Mouse (Mus musculus): Measurements from ENCODE around the gene Slc16a1. TPM values are rescaled to one million over a fixed set of nuclear protein-coding genes. Genes with fewer than 3 reads are reported as not detected.
A peak's percentile ranks its signal among the peaks of the same experiment; 100 is the strongest.
"Not testable (repeated sequence)": the region's sequence is repeated elsewhere in the genome, so short reads cannot be mapped to it uniquely, and the experiment has no call there.

Gene Slc16a1
- polyA plus RNA-seq, 1 experiment from 2014 or later = 31.9 TPM

GRCm38 (mm10) chr3:104667451-104667850 lies 29.0 kb downstream of the Slc16a1 start:
- H3K9me3 ChIP-seq (ENCODE audit: control insufficient read depth, low read length) = no peaks in the 10 kb centered on the region
- H3K9ac ChIP-seq (ENCODE audit: low read length) = no peak overlapping the region
- no peak overlapping the region for H3K4me2 ChIP-seq
- no peak overlapping the region for H3K27ac ChIP-seq (ENCODE audit: low read depth, low read length)
- ATAC-seq (ENCODE audit: low FRiP score) (no peak), DNase-seq (ENCODE audit: low spot score, missing footprints) (no peak)
- H3K4me3 ChIP-seq (ENCODE audit: low read depth, low read length) = no peak overlapping the region
- WGBS = 72% methylated on average over 10 of the region's 10 CpGs
- no peaks in the 10 kb centered on the region for H3K36me3 ChIP-seq (ENCODE audit: control insufficient read depth, insufficient read depth, low read length)
- no peaks in the 10 kb centered on the region for H3K27me3 ChIP-seq (ENCODE audit: control insufficient read depth, insufficient read depth, low read length)
- H3K4me1 ChIP-seq (ENCODE audit: control insufficient read depth, insufficient read depth, low read length) = no peaks in the 10 kb centered on the region

- no peaks in the 10 kb centered on the region for H3K27me3 ChIP-seq (ENCODE audit: control insufficient read depth, insufficient read depth, low read length)
- H3K4me1 ChIP-seq (ENCODE audit: control insufficient read depth, insufficient read depth, low read length) = no peaks in the 10 kb centered on the region
- no peak overlapping the region for H3K27ac ChIP-seq (ENCODE audit: low read depth, low read length)
- no peaks in the 10 kb centered on the region for H3K9me3 ChIP-seq (ENCODE audit: control insufficient read depth, low read length)
- H3K4me2 ChIP-seq = no peak overlapping the region
- H3K36me3 ChIP-seq (ENCODE audit: control insufficient read depth, insufficient read depth, low read length) = no peaks in the 10 kb centered on the region
- no peak overlapping the region for H3K4me3 ChIP-seq (ENCODE audit: low read depth, low read length)
- H3K9ac ChIP-seq (ENCODE audit: low read length) = no peak overlapping the region
- DNase-seq (ENCODE audit: low spot score, missing footprints) (no peak), ATAC-seq (ENCODE audit: low FRiP score) (no peak)
- 93% methylated on average over 5 of the region's 5 CpGs for WGBS
Observed at GRCm38 (mm10) chr3:104668989-104669388, 30.5 kb downstream of the Slc16a1 start.

- Histone ChIP-seq H3K4me2 (no peak overlapping the region), H3K9ac (ENCODE audit: low read length) (no peak overlapping the region), H3K36me3 (ENCODE audit: control insufficient read depth, insufficient read depth, low read length) (no peaks in the 10 kb centered on the region), H3K4me3 (ENCODE audit: low read depth, low read length) (no peak overlapping the region), H3K27ac (ENCODE audit: low read depth, low read length) (no peak overlapping the region), H3K27me3 (ENCODE audit: control insufficient read depth, insufficient read depth, low read length) (no peaks in the 10 kb centered on the region; the same call in 1 of the 2 replicates), H3K4me1 (ENCODE audit: control insufficient read depth, insufficient read depth, low read length) (peaks cover 4% of the 10 kb centered on the region; the same call in 1 of the 2 replicates), H3K9me3 (ENCODE audit: control insufficient read depth, low read length) (no peaks in the 10 kb centered on the region)
- 0 out of 2 replicates have a peak, but pooled peaks have one; percentile 22 for ATAC-seq (ENCODE audit: low FRiP score)
- 32% methylated on average over 1 of the region's 1 CpGs for WGBS
- DNase-seq (ENCODE audit: low spot score, missing footprints) = no peak
Observed at GRCm38 (mm10) chr3:104669856-104670182, 31.4 kb downstream of the Slc16a1 start.

GRCm38 (mm10) chr3:104670183-104671020 lies 31.9 kb downstream of the Slc16a1 start:
- H3K4me2 ChIP-seq; H3K9ac ChIP-seq (ENCODE audit: low read length); H3K4me1 ChIP-seq (ENCODE audit: control insufficient read depth, insufficient read depth, low read length); H3K4me3 ChIP-seq (ENCODE audit: low read depth, low read length); H3K9me3 ChIP-seq (ENCODE audit: control insufficient read depth, low read length); H3K27ac ChIP-seq (ENCODE audit: low read depth, low read length); H3K36me3 ChIP-seq (ENCODE audit: control insufficient read depth, insufficient read depth, low read length); H3K27me3 ChIP-seq (ENCODE audit: control insufficient read depth, insufficient read depth, low read length); DNase-seq (ENCODE audit: low spot score, missing footprints): not testable (repeated sequence)
- WGBS = 60% methylated on average over 1 of the region's 1 CpGs
- ATAC-seq (ENCODE audit: low FRiP score) = peak; percentile 38; the same call in 1 of the 2 replicates

- Histone ChIP-seq H3K9me3 (ENCODE audit: control insufficient read depth, low read length) (no peaks in the 10 kb centered on the region), H3K4me3 (ENCODE audit: low read depth, low read length) (no peak overlapping the region), H3K9ac (ENCODE audit: low read length) (no peak overlapping the region; the same call in 1 of the 2 replicates), H3K4me1 (ENCODE audit: control insufficient read depth, insufficient read depth, low read length) (peaks cover 9% of the 10 kb centered on the region), H3K27ac (ENCODE audit: low read depth, low read length) (no peak overlapping the region), H3K36me3 (ENCODE audit: control insufficient read depth, insufficient read depth, low read length) (no peaks in the 10 kb centered on the region), H3K4me2 (no peak overlapping the region), H3K27me3 (ENCODE audit: control insufficient read depth, insufficient read depth, low read length) (no peaks in the 10 kb centered on the region; the same call in 1 of the 2 replicates)
- ATAC-seq (ENCODE audit: low FRiP score) (no peak), DNase-seq (ENCODE audit: low spot score, missing footprints) (no peak)
- 82% methylated on average over 6 of the region's 6 CpGs for WGBS
Observed at GRCm38 (mm10) chr3:104671543-104671942, 33.1 kb downstream of the Slc16a1 start.

- H3K4me3 ChIP-seq (ENCODE audit: low read depth, low read length) = no peak overlapping the region
- no peaks in the 10 kb centered on the region; the same call in 1 of the 2 replicates for H3K27me3 ChIP-seq (ENCODE audit: control insufficient read depth, insufficient read depth, low read length)
- ATAC-seq (ENCODE audit: low FRiP score) (no peak), DNase-seq (ENCODE audit: low spot score, missing footprints) (no peak)
- H3K27ac ChIP-seq (ENCODE audit: low read depth, low read length) = no peak overlapping the region
- peaks cover 9% of the 10 kb centered on the region for H3K4me1 ChIP-seq (ENCODE audit: control insufficient read depth, insufficient read depth, low read length)
- no peaks in the 10 kb centered on the region for H3K9me3 ChIP-seq (ENCODE audit: control insufficient read depth, low read length)
- H3K9ac ChIP-seq (ENCODE audit: low read length) = no peak overlapping the region
- 72% methylated on average over 4 of the region's 4 CpGs for WGBS
- H3K36me3 ChIP-seq (ENCODE audit: control insufficient read depth, insufficient read depth, low read length) = no peaks in the 10 kb centered on the region
- no peak overlapping the region for H3K4me2 ChIP-seq
Observed at GRCm38 (mm10) chr3:104672041-104672440, 33.6 kb downstream of the Slc16a1 start.

- ATAC-seq (ENCODE audit: low FRiP score) = no peak
- no peak overlapping the region for H3K27ac ChIP-seq (ENCODE audit: low read depth, low read length)
- H3K36me3 ChIP-seq (ENCODE audit: control insufficient read depth, insufficient read depth, low read length) = no peaks in the 10 kb centered on the region
- H3K4me2 ChIP-seq = no peak overlapping the region
- no peak for DNase-seq (ENCODE audit: low spot score, missing footprints)
- H3K4me1 ChIP-seq (ENCODE audit: control insufficient read depth, insufficient read depth, low read length) = peaks cover 9% of the 10 kb centered on the region
- 72% methylated on average over 4 of the region's 4 CpGs for WGBS
- H3K9me3 ChIP-seq (ENCODE audit: control insufficient read depth, low read length) = no peaks in the 10 kb centered on the region
- no peak overlapping the region for H3K4me3 ChIP-seq (ENCODE audit: low read depth, low read length)
- H3K9ac ChIP-seq (ENCODE audit: low read length) = no peak overlapping the region
- H3K27me3 ChIP-seq (ENCODE audit: control insufficient read depth, insufficient read depth, low read length) = no peaks in the 10 kb centered on the region; the same call in 1 of the 2 replicates
Observed at GRCm38 (mm10) chr3:104673642-104674328, 35.3 kb downstream of the Slc16a1 start.

- Histone ChIP-seq H3K27me3 (ENCODE audit: control insufficient read depth, insufficient read depth, low read length) (no peaks in the 10 kb centered on the region; the same call in 1 of the 2 replicates), H3K4me1 (ENCODE audit: control insufficient read depth, insufficient read depth, low read length) (peaks cover 9% of the 10 kb centered on the region), H3K36me3 (ENCODE audit: control insufficient read depth, insufficient read depth, low read length) (no peaks in the 10 kb centered on the region), H3K27ac (ENCODE audit: low read depth, low read length) (no peak overlapping the region), H3K4me2 (peak overlapping the region; percentile 56), H3K4me3 (ENCODE audit: low read depth, low read length) (peak overlapping the region; percentile 30), H3K9ac (ENCODE audit: low read length) (peak overlapping the region; percentile 58), H3K9me3 (ENCODE audit: control insufficient read depth, low read length) (no peaks in the 10 kb centered on the region)
- DNase-seq (ENCODE audit: low spot score, missing footprints) (no peak), ATAC-seq (ENCODE audit: low FRiP score) (no peak)
- 29% methylated on average over 14 of the region's 14 CpGs for WGBS
Observed at GRCm38 (mm10) chr3:104674329-104675220, 36.1 kb downstream of the Slc16a1 start.
